Mouse (Mus musculus) T-helper 1 cell (primary cell): ENCODE data around the gene Gpr162.

Experiments
- in situ Hi-C: fragments of 300-600 bp; cut with MboI, MseI; formaldehyde crosslinking; loops from one replicate; pipeline ENCODE4 v1.15.1; 2025; ENCODE audit warnings: high pct_unique_total_duplicates

Gene Gpr162

DNA sequence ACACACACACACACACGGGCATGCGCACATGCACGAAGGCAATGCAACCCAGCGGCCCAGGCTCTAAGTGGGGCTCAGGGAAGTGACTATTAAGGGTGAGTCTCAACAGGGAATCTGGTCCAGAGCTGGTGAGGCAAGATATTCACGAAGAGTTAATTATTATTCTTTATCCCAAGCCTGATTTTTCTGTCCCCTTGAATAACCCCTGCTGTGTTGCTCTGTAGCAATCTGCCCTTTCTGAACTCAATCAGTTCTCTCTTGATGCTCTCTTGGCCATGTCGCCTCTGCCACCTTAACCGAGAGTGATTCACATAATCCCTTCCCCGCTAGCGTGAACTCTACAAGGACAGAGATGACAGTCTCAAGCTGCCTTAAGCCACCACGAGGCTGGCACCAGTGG is 19.6 kb upstream of the Gpr162 start:
- in situ Hi-C loops, result no loop called here

DNA sequence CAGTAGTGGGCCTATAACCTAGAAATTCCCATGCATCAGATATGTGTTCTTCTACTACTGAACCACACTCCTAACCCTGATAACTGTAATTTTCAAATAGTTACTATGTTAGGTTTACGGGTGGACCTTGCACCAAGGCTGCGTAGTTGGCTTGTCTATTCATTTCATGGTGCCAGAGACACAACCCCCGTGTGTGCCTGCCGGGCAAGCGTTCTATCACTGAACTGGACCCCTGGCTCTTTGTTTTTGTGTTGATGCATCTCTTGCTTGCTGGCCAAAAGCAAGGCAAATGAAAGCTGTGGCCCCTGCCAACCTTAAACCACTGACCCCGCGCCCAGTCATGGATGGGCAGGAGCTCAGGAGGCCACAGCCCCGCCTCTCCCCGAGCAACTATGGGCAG is 18.0 kb upstream of the Gpr162 start:
- in situ Hi-C loops, result no loop called here

DNA sequence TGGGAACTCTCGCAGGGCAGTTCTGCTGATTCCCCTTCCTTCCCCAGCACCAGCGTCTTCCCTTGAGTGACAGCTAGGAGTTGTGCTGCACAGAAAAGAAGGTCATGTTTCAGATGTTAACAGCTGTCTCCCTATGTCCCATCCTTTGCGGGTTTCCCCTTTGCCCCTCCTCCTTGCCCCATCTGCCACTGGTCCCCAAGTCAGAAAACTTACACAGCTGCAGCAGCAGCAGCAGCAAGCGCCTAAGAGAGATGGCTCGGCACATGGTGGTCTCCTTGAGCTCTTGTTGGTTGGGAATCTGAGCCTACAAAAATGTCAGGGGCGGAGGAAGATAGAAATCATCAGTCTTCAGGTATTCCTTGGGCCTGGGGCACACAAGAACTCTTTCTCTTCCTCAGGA is 15.6 kb upstream of the Gpr162 start:
- in situ Hi-C loops, result no loop called here

DNA sequence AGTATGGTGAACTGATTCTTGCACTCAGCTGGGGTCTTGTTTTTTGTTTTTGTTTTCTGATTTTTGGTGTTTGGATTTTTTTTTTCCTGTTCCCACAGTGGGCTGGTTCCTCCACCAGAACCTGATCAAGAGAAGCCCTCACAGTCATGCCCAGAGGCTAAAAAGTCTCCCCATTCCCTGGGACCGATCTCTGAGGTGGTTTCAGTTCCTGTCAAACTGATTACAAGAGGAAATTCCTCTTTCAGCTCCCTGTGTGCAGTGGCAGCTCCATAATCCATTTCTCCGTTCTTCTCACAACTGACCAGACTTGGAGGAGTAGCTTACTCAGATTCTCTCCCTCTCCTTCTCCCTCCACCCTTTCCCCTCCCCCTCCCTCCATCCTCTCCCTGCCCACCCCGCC is 10.6 kb upstream of the Gpr162 start:
- in situ Hi-C loops, result no loop called here

DNA sequence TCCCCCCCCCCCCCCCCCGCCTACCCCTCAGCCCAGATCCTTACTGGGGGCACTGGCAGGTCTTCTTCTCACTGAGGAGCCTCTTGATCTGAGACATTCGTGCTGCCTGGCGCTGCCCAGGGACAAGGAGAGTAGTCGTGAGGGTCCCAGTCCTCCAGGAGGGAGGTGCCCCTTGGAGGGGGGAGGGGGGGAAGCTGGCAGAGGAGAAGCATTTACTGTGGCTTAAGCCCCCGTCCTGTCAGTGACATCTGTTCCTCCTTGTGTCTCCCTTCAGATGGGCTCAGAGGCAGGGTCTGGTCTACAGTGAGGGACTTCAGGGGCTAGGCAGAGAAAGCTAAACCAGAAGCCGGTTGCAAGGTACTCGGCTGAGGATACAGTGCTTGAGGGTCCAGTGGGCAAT is 2.8 kb upstream of the Gpr162 start:
- in situ Hi-C loops, result loop anchor here (10.0 kb wide), 1 partner anchor 68 kb away; the partner anchor contains the start of gene Mlf2

DNA sequence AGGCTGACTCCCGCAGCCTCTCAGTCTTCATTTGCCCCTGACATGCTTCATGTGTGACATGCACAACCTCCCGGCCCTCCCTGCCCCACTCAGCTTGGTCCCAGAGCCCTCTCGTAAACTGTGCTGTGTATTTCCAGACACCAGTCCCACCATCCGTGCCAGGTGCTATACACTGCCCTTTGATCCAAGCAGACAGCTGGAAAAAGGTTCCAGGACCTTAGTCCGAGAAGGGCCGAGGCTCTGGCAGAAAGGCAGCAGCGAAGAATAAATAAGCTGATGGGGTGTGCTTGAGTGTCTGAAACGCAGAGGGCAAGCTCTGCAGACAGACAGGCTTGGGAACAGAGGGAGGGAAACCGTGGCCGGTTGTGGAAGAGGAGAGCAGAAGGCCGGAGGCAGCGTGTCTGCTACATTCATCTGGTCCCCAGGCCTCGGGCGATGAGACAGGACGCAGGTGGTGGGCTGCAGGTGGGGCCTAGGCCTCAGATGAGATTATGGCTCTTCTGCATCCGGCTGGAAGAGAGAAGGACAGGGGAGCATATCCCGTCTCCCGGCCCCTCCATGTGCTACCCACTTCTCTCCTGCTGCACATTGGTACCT is 2.1 kb upstream of the Gpr162 start:
- in situ Hi-C loops, result loop anchor here (10.0 kb wide), 1 partner anchor 69 kb away; the partner anchor contains the start of gene Mlf2

DNA sequence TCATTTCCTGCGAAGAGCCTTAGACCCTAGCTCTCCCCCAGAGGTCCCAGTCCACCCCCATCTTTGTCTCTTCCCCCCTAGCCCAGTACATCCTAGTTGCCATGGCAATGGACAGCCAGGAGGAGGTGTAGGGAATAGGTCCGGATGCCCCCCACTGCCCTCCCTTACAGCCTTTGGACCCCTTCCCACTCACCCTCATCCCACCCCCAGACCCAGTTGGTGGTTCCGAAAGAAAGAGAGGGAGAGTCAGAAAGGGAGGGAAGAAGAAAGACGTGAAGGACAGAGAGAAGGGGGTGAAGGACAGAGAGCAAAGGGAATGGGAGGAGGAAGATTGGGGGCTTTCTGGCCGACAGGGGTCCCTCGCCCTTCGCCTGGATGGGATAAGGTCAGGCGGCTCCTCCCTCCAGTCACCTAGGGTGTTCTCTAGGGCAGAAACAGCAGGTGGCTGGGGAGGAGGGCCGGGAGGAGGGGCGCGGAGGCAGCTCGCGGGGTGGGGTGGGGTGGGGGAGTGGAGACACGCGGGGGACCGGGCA is 592 bp downstream of the Gpr162 start:
- in situ Hi-C loops, result loop anchor here (10.0 kb wide), 1 partner anchor 72 kb away; the partner anchor contains the start of gene Mlf2

DNA sequence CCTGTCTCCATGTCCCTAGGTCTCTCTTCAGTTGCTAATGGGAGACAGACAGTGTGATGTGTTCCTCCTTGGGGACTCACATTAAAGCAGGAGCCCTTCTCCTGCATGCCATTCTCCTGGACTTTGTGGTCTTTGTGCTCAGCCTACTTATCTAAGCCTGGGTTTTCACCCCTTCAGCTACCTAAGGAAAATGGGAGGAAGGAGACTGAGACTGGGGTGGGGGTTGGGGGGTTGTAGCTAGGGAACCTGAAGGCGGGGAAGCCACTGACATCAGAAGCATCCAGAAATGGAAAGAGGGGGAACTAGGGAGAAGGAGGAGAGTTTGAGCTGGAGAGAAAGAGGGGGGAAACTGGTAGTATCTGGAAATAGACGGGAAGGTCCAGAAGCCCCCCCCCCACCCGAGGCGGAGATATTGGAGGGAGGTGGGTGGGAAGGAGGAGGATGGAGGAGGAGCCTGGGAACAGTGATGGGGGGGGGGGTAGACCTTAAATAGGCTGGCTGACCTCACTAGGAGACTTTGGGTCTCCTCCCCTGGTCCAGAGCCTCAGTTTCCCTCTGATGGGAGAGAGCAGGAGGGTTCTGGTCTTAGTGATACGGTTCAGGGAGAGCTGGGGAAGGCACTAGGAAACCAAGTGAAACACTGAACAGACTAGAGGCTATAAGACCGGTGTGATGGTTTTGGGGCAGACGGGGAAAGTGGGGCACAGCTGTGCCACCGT is 1.2 kb downstream of the Gpr162 start:
- in situ Hi-C loops, result loop anchor here (10.0 kb wide), 1 partner anchor 72 kb away; the partner anchor contains the start of gene Mlf2

DNA sequence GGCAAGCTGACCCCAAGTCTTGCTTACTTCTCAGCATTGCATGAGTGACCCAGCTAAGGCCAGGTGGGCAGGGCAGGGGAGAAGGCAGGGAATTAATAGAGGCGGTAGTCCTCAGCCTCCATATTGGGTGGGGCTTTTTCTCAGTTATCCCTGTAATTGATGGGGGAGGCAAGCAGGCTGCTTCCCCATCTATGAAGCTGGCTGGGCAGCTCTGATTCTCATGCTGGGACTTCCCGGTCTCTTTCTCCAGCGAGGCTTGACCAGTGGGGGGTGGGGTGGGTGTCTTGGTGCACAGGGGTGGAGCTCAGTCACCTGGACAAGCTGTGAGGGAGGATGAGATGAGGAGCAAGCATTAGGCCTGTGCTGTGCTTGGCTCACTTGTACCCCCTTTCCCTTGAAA is 2.0 kb downstream of the Gpr162 start:
- in situ Hi-C loops, result loop anchor here (10.0 kb wide), 1 partner anchor 73 kb away; the partner anchor contains the start of gene Mlf2

DNA sequence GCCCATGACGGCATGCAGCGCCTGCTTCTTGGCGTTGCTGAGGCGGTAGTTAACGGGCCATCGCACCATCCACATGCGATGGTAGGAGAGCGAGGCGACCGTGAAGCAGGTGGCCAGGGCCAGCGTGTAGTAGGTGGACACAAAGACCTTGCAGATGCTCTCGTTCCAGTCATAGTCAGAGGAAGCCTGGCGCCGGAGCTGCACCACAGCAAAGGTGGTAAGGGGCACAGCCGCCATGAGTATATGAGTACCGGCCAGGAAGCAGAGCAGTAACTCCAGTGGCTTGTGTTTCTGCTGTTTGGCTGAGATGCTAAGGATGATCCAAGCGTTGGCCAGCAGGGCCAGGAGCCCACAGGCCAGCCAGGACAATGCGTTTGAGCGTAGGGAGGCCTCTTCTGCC is 2.5 kb downstream of the Gpr162 start:
- in situ Hi-C loops, result loop anchor here (10.0 kb wide), 1 partner anchor 74 kb away; the partner anchor contains the start of gene Mlf2

DNA sequence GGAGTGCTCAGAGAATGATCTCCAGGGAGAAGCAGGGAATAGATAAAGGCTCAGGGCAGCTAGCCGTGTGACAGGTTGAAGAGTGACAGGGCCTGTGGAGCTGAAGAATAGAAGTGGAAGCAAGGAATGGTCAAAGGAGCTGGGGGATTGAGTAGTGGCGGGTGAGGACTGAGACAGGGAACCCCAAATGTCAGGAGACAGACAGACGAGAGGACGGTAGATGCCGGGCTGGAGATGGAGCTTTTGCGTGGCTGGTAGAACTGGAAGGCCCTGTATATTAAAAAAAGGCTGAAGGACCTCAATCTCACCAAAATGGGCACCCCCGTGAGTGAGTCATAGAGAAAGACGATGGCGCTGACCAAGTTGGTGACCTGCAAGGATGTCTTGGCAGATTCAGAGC is 3.3 kb downstream of the Gpr162 start:
- in situ Hi-C loops, result loop anchor here (10.0 kb wide), 1 partner anchor 74 kb away; the partner anchor contains the start of gene Mlf2

DNA sequence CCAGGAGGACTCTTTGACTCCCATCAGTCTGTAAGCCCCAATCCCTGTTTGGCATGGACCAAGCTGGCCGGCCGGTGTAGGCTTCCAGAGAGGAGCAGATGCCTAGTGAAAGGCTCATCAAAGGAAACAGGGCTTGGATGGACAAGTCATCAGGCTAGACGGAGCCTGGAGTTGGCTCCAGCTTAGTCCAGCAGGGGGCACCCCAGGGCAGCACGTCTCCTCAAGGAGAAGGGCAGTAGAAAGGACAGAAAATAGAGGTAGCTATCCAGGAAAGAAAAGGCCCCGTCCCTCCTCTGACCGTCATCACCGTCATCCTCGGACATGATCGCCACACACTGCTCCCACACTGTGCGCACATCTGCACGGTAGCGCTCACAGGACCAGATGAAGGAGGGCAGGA is 4.1 kb downstream of the Gpr162 start:
- in situ Hi-C loops, result loop anchor here (10.0 kb wide), 1 partner anchor 75 kb away; the partner anchor contains the start of gene Mlf2

DNA sequence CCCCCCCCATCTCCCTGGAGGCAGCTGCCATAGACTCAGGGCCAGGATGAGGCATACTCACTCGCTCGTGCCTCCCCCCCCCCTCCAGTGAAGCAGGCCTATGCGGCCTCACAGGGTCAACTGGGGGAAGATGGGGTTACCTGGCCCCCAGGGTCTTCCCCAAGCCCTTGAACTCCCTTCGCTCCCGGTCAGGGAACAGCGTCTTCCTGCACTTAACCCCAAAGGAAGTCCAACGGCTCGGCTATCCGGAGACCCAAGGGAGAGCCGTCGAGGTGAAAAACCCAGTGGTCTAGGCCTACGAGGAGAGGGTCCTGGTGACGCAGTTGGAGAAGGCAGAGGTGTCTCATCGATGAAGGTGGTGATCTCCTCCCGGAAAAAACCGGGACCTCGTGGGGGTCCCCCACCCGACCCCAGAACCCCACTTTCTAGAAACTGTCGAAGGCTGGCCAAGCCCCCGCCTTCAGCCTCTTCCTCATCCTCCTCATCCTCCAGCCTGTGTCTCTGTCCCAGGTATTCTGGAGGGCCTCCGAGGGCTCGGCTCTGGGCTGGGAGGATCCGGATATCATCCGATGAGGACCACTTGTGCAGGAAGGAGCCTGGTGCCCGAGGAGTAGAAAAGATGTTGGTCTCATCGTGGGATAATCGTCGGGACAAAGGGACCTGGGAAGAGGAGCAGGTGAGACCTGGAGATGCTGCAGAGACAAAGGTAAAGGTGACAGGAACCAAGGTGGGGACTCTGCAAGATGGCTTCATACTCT is 5.0 kb downstream of the Gpr162 start:
- in situ Hi-C loops, result no loop called here

DNA sequence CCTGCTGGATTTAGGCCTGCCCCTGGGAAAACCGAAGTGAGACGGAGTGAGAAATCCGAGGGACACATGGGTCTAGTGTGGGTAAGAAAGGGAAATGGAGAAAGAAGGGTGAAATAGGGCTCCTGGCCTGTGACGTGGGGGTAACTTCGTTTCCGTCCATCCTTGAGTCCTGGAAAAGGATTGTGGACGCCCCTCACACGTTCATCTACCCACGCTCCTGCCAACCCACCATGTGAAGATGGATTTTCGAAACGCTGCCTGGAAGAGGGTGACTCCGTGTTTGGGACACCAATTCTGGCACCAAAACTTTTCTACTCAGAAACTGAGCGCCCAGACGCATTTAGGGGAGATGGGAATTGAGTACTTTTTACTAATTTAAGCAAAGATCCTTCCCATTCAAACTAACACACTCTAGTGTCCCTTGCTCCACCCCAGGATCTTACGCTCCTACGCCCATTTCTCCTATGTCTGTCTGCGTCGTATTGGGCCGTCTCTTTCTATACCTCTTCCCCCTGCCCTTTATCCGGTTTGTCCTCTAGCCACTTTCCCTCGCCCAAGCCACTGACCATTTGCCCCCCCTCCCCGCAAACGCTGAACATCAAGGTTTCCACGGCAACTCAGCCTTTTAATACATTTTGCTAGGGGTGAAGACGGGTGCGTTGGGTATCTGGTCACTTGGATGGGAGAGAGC is 5.8 kb downstream of the Gpr162 start:
- in situ Hi-C loops, result no loop called here

DNA sequence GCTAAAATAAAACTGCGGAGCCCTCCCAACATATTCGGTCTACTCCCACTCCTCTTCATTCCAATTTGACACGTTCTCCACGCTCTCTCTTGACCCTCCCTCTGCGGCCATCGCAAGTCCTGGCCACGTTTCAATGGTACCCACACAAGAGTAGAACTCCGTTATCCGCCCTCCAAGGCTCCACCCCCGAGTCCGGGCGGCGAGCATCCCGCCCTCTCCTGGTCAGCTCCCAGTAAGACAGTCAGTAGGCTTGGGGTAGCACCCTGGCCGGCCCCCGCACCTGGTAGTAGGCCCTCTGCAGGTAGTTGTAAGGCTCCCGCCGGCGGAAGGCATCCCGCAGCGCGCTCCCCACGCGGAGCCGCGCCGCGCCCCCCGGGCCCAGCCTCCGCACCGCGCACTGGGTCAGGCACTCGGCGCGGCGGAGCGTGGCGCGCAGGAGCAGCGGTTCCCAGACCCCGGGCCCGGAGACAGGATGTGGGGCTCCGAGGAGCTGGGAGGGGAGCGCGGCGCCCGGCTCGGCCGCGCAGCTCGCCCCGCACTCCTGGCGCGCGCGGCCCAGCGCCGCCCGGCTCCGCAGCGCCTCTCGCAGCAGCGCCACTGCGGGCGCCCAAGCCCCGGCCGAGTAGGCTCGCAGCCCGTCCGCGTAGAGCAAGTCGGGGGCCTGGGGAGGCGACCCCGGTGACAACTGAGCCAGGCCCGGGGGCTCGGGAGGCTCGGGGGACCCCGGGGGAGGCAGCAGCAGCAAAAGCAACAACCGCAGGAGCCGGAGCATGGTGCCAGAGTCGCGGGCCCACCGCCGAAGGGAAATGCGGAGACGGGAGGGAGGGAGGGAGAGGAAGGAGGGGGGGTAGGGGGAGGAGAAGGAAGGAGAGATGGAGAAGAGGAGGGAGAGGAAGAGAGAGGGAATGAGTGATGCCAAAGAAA is 6.6 kb downstream of the Gpr162 start, which contains the start of gene P3h3:
TSS of gene P3h3 (minus strand) at position 837 of the 924 bp plus-strand sequence.
- in situ Hi-C loops, result no loop called here

DNA sequence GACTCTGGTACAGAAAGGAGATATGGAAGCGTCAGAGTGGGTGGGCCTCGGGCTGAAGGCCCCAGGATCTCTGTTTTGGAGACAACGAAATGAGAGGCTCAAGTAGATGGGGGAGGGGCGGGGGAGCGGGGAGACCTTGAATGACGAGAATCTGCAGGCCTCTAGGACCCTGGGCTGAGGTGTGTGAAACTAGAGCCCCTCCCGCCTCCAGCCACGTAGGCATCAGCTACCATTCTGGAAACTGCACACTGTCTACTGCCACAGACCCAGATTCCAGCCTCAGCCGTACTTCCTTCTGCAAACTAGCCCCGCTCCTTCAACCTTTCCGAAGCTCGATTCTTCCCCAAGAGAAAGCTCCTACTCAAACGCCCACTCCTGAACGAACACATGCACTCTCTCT is 7.5 kb downstream of the Gpr162 start:
- in situ Hi-C loops, result no loop called here

DNA sequence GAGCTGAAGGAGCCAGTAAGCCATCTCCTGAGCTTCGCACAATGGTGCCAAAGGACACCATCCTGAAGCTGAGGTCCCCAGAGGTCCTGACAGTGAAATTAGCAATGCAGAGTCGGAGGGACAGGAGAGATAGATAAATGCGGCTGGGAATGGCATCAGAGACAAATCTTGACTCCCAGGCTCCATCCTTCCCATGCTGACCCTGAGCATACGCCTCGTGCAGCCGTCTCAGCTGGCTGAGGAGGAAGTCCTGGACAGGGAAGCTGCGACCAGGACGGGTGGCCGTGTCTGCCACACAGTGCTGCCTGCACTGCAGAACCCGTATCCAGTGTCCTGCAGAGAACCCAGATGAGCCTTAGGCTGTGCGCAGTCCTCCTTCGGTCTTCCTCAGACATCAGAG is 9.1 kb downstream of the Gpr162 start:
- in situ Hi-C loops, result no loop called here

DNA sequence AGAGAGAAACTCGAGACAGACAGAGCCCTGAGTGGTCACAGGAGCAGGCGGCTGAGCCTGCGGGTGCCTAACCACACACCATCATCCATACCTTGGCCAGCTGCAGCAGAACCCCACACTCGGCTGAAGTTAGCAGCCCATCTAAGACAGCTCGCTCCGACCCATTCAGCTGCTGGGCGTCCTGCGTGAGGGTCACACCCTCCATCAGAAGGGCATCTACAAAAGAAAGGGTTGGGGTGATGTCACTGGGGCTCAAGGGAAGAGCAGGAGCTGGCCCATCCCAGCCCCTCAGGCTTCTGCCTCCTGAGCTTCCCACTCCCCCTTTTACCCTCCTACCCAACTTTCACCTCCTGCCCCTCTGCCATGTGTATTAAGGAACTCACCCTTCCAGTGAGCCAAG is 13.2 kb downstream of the Gpr162 start:
- in situ Hi-C loops, result no loop called here

DNA sequence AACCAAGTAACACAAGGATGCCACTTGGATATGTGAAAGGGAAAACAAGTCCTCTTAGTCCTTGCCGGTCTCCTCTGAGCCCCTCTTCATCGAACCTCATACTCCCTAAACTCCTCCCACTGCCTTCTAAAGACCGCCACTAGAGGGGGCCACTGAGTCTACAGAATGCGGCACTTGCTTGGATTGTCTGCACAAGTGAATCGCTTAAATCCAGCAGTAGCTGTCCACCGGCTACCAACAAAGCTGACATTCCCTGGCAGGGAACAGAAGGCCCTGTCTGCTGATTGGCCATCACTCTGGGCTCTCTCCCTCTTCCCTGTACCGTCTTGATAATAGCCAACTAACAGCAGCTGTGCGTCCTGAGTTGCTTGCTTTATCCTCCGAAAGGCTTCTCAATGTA is 16.5 kb downstream of the Gpr162 start:
- in situ Hi-C loops, result no loop called here
